Mouse (Mus musculus): ENCODE results near the gene Pecr.
"Not testable (repeated sequence)": the region's sequence is repeated elsewhere in the genome, so short reads cannot be mapped to it uniquely, and the experiment has no call there.

Gene Pecr

DNA sequence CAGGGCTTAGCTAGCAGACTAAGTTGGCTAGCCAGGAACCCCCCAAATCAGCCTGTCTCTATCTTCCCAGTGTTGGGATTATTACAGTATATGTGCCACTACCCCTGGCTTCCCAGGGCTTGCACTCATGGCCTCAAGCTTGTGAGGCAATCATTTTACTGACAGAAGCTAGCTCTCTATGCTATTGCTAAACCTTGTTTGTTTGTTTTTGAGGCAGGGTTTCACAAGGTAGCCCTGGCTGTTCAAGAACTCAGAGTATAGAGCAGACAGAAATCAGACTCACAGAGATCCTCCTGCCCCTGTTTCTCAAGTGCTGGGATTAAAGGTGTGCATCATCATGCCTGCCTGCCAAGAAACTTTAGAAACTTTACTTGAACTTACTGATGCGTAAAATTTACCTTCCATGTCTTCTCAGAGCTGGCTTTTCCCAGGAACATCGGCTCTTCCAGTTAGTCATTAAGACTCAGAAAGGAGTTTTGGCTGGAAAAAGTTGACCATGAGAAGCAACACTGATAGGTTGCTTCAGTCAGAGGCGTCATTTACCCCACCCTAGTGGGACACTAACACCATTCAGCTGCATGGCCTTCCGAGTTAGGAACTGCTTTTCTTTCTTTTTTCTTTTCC is 4.5 kb upstream of the Pecr start:
- DNase-seq (ENCODE audit: low spot score in 2 of 2): no peak

GRCm38 (mm10) chr1:72287893-72288292 is 3.8 kb upstream of the Pecr start:
- DNase-seq (ENCODE audit: low spot score in 2 of 2): no peak

DNA sequence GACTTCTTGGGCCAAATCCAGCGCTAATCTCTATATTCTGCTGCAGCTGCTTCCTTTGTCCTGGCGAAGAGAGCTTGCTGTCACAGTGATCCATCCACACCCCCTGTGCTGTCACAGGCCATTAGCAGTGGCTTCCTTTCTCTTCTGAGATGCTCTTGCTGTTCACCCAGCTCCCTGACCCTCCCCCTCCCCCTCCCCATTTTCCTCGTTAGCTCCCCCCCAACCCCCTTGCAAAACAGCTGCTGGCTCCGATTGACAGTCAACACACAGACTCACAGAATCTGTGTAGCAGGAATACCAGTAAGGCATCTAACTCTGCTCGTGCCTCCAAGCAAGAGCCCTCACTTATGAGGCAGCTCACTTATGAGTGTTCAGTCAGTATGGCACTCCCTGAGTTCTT is 2.8 kb upstream of the Pecr start:
- no peak for DNase-seq (ENCODE audit: low spot score in 2 of 2)

DNA sequence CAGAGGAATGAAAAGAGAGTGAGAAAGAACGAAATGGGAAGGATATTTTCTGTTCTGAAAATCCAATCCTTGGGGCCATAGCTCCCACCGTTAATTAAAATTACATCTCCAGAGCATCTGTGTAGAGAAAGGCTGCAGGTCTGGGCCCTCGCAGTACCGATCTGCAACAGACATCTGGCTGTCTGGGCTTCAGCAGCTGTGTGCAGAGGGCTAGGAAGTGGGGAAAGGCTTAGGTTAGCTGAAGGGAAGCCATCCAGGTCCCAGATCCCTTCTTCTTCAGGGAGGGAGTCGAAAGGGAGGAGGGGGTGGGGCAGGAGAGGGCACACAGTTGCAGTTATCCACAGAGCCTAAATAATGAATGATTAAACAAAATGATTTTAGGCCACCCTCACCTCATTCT is 425 bp upstream of the Pecr start:
- no peak for DNase-seq (ENCODE audit: low spot score in 2 of 2)

DNA sequence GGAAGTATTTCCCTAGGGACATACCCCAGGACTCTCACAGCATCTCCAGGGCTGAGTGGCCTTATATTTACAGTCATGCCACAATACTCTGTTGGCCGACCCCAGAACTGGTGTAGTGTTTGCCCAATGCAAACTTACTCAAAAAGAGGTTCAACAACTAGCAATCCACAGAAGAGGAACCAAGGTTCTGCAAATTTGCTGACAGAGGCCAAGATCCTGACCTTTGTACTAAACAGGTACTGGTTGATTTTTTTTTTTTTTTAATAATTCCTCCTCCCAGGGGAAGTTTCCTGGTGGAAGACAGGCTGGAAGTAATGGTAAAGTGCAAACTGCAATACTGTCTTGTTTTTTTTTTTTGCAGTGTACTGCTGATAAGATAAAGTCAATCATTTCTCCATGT is 1.5 kb downstream of the Pecr start:
- no peak for DNase-seq (ENCODE audit: low spot score in 2 of 2)

DNA sequence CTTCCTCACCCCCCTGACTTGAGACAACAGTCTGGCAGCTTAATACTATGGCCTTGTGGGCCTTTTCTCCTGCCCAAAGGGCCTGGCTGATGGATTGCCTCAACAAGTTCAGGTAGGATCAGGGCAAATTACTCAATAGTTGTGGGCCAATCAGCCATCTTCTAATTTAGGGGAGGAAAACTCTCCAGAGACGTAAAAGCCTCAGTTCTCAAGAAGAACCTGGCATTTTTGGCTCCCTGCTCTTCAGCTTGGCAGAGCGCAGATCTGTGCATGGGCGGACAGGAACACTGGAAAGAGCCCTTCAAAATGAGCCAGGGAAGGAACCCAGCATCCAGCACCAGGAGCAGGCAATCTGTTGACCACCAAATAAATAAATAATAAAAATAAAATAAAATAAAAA is 6.0 kb downstream of the Pecr start:
- peak in 1 of 2 experiments; percentile 31 for DNase-seq (ENCODE audit: low spot score in 2 of 2)

DNA sequence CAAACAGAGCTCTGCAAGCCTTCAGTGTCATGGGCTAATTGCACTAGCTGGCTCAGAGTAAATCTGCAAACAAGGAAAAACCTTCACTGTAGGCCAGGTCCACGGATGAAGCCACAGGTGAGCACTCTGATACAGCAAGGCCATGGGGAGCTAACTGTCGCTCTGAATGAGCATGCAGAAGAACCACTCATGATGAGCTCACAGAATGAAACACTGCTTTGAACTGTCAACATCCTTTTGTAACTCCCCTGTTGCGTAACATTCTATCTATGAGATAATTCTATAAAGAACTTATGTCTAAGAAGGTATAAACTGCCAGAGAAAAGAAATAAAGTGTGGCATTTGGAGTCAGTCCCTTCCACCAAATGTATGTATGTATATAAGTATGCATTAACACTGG is 21.0 kb downstream of the Pecr start:
- DNase-seq (ENCODE audit: low spot score in 2 of 2): no peak

DNA sequence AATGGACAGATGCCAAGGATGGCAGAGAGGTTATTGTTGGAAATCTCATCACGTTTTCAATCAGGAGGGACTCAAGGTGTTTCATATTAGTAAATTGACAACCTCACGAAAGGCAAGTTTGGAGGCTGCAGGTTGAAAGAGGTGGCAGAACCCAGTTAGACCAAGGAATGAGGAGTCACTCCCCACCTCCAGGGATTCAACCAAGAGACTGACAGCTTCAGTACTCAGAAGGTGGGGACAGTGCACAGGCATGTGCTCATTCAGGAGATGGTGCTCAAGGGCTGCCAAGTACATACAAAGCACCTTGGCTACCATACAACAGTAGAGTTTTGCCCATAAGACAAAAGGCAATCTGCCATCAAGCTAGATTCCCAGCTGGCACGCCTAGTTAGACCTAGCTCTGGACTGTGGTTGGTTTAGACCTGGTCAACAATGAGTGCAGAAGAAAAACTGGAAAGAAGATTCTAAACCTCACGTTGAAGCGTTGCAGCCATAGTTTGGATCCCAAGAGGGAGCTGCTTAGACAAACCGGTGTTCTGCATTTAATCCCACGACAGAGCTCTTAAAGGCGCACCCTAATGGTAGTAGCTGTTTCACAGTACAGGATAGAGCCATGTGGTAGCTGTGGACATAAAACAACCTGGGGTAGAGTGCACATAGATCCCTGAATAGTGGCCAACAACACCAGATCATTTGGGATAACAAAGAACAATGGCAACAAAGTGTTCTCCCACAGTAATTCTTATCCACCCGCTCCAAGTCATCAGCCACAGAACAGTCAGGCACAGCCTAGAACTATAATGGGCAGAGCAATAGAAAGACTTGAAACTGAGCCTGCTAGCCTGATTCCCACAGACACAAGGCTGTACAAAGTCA is 27.5 kb downstream of the Pecr start:
- DNase-seq (ENCODE audit: low spot score in 2 of 2): no peak

GRCm38 (mm10) chr1:72255854-72256175 is 28.3 kb downstream of the Pecr start:
- no peak for DNase-seq (ENCODE audit: low spot score in 2 of 2)

DNA sequence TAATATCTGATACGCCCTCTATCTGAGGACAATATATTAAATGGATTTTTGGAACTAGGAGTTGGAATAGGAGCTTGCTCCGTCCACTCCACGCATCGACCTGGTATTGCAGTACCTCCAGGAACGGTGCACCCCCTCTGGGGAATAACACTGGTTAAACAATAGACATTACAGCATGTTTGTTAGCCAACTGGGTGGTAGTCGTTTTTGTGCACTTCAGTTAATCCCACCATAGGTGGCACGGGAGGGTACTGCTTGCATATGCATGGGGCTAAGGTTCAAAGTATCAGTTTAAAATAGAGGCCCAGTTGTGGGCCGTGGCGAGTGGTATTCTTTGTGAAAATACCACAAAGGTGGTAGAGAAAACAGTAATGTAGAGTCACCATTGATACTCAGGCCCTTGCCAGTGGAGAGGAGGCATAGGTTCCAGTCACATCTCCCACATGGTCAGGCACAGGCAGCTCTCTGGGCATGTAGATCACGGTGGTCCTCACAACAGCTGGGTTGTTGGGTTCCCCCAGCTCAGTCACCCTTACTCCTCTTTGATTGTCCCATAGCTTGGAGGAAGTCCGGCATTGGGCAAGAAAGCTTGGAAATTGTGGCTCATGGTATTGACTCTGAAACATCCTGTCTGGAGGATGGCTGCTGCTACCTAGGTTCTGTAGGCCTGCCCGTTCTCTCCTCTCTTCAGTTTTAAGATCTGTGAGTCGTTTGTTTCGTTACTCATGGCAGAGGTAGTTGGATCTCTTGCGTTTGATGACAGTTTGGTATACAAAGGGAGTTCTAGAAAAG is 28.9 kb downstream of the Pecr start:
- peak; percentile 28 to 42 for DNase-seq (ENCODE audit: low spot score in 2 of 2)

GRCm38 (mm10) chr1:72254545-72255061 is 29.5 kb downstream of the Pecr start:
- DNase-seq (ENCODE audit: low spot score in 2 of 2): peak; percentile 79 to 81

GRCm38 (mm10) chr1:72253881-72254491 is 30.1 kb downstream of the Pecr start:
- peak in 1 of 2 experiments; percentile 16 for DNase-seq (ENCODE audit: low spot score in 2 of 2)

GRCm38 (mm10) chr1:72251806-72252205 is 32.3 kb downstream of the Pecr start:
- DNase-seq (ENCODE audit: low spot score in 2 of 2): no peak

GRCm38 (mm10) chr1:72248226-72248737 is 35.8 kb downstream of the Pecr start:
- not testable (repeated sequence) for DNase-seq (ENCODE audit: low spot score in 2 of 2)

GRCm38 (mm10) chr1:72244317-72245036 is 39.6 kb downstream of the Pecr start:
- DNase-seq (ENCODE audit: low spot score in 2 of 2): peak; percentile 21 to 46

DNA sequence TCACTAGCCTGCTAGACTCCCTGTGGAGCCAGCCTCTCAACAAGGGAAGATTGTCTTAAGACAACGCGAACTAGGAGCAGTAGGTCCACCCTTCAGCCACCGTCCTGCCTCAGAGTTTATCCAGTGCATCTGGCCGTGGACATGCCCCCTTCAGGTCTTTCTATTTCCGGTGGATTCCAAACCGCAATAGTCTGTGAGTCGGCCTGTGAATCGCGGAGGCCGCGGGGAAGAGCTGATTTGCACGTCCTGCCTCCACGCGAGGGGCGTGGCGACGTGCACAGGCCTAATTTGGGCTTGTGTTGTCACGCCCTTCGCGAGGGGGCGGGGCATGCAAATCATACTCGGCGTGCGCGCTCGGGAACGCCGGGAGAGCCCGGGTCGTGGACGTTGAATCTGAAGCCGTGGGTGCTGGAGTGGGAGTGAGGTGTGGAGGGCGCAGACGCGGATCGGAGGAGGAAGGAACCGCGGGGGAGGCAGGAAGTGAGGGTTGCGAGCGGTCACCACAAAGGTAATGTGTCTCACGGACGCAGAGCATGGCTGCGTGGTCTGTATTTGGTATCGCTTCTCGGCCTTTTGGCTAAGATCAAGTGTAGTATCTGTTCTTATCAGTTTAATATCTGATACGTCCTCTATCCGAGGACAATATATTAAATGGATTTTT is 40.3 kb downstream of the Pecr start:
- DNase-seq (ENCODE audit: low spot score in 2 of 2): peak; percentile 94 to 96

DNA sequence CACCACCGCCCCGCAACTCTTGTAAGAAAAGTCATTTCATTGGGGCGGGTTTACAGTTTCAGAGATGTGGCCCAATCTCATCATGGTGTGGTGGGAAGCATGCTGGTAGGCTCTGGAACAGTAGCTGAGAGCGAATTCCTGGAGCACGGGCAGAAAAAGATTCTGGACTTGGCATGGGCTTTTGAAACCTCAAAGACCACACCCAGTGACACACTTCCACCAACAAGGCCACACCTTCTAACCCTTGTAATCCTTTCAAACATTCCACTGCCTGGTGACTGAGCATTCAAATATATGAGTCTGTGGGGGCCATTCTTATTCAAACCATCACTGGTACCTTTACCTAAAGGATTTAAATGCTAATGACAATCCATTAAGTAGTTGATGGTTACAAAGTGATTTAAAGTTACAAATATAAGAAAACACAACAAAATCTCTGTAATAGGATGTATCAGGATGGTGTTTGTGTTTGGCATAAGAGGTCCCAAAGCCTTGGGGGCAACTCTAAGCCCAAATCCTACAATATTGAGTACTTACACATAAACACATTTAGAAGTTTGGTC is 41.5 kb downstream of the Pecr start:
- no peak for DNase-seq (ENCODE audit: low spot score in 2 of 2)

DNA sequence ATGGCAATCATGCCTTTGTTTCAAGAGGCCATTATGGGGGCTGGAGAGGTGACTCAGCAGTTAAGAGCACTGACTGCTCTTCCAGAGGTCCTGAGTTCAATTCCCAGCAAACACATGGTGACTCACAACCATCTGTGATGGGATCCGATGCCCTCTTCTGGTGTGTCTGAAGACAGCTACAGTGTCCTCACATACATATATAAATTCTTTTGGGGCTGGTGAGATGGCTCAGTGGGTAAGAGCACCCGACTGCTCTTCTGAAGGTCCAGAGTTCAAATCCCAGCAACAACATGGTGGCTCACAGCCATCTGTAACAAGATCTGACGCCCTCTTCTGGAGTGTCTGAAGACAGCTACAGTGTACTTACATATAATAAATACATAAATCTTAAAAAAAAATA is 45.0 kb downstream of the Pecr start:
- not testable (repeated sequence) for DNase-seq (ENCODE audit: low spot score in 2 of 2)

GRCm38 (mm10) chr1:72238016-72238580 is 46.0 kb downstream of the Pecr start:
- DNase-seq (ENCODE audit: low spot score in 2 of 2): no peak

All from frontal cortex, postnatal 36 days (tissue).